Mouse (Mus musculus): Measurements from ENCODE around the gene Abhd14b.

Gene Abhd14b

DNA sequence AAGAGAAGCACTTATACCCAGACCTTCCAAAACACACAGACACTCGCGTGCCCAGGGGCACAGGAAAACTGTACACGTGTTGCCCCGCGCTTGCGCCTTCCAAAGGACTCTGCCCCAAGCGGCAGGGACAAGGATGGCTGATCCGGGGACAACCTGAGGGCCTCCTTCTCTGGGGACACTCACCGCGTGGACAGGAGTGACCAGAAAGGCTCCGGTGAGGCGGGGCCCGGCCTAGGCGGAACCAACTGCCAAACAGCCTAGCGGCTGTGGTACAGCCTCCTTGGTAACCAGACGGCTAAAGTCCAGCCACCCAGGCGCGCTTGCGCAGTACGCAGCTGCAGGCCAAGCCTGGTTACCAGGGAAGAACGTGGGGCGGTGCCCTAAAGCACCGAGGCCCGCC, at the start of gene Abhd14b, which contains the start of gene Abhd14a:
Gene Abhd14b, plus strand, starts transcription at position 112 of the 400 bp plus-strand sequence.
Gene Abhd14a, minus strand, starts transcription at position 331 of the 400 bp plus-strand sequence.
- peak; percentile 65 to 80 for DNase-seq (ENCODE audit: low spot score in 2 of 2)

DNA sequence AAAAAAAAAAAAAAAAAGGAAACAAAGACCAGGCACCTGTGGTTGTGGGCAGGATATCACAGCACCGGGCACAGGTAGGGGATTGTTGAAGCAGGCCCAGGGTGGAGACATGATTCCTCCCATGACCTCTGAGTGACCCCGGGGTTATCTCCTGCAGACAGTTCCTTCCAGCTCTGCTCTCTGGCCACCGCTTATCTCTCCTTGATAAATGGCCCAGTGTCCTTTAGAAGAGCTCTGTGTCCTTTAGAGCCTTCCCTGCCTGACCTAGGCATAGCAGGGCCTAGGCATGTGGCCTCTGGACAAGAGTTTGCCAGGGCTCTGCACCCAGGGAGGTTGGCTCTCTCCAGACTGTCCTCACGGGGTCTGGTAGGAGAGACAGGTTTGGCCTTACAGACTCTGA, 49.5 kb upstream of the Abhd14b start:
- DNase-seq (ENCODE audit: low spot score in 2 of 2) = peak in 1 of 2 experiments; percentile 47

DNA sequence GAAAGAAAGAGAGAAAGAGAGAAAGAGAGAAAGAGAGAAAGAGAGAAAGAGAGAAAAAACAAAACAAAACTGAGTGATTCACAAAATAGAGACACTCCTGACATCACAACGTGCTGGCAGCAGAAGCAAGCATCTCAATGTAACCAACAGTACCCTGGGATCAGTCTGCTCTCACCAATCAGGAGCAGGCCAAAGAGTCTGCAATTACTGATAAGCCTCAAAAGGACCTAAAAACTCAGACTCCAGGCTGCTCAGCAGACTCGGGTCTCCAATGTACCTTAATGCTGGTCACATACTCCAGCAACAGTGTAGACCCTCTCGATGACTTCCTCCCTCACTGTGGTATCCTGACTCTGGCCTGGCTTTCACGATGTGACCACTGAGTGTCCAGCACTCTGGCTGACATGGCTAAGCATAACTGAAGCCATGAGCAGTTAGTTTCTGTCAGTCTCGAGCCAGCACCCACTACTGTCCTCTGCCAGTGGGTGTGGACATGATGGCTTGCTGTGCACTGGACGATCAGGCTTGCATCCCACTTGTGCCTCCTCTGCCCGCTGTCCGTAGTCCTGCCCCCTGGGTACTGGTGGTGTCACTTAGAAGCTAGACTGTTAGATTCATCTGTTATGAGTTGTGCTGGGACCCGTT, 48.5 kb upstream of the Abhd14b start:
- DNase-seq (ENCODE audit: low spot score in 2 of 2) = peak; percentile 65 to 68

DNA sequence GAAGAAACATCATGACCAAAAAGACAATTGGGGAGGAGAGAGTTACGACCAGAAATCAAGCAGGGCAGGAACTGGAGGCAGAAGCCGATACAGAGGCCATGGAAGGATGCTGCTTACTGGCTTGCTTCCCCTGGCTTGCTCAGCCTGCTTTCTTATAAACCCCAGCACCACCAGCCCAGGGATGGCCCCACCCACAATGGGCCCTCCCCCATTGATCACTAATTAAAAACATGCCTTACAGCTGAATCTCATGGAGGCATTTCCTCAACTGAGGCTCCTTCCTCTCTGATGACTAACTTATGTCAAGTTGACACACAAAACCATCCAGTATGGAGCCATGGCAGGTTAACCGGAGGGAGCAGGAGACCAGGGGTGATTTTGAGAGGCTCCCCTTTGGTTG, 47.5 kb upstream of the Abhd14b start:
- no peak for DNase-seq (ENCODE audit: low spot score in 2 of 2)

DNA sequence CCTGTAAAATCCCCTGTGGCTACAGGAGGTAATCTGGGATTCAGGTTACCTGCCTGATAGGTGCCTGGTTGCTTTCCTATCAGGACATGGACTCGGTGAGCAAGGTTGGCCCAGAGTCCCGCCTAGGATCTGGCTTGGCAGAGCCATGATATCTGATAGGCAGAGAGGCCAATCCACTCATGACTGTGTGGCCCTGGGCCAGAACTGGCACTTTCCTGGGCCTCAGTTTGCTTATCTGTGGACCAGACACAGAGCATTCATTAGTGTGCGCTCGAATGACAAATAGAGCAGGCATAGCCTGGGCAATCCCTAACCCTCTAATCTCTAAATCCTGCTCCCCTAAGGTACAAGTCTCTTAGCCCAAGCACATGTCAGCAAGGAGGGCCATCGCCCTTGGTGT, 45.1 kb upstream of the Abhd14b start:
- peak in 1 of 2 experiments; percentile 50 for DNase-seq (ENCODE audit: low spot score in 2 of 2)

DNA sequence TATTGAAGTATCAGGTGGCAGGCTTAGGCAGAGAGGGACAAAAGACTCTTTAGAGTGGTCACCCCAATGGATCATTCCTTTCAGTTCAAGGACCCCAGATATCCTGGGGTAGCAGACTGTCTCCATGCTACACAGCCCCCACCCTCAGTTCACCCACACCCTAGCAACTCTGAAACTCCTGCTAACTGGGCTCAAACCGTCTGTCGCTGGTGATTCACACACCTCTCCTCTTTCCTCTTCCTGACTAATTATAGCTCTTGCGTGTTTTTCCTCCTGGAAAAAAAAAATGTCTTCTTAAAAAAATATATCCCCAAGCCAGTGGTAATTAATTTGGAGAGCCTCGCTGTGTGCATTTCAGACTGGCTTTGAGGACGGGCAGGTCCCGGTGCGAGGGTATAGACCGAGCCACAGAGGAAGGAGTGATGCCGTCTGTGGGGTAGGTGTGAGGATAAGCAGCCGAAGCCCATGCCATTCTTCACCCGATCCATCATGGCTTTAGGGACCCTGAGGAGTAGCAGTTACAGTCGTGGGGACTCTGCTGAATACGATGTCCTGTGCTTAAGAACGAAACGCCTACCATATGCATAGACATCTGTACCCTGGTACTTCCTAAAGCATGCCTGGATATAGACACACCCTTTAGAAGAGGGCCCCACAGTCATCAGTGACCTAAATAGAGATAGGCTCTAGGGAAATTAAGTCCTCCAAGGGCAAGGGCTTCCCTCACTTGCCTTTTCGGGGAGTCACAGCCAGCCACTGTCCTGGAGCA, 44.5 kb upstream of the Abhd14b start:
- DNase-seq (ENCODE audit: low spot score in 2 of 2) = no peak

DNA sequence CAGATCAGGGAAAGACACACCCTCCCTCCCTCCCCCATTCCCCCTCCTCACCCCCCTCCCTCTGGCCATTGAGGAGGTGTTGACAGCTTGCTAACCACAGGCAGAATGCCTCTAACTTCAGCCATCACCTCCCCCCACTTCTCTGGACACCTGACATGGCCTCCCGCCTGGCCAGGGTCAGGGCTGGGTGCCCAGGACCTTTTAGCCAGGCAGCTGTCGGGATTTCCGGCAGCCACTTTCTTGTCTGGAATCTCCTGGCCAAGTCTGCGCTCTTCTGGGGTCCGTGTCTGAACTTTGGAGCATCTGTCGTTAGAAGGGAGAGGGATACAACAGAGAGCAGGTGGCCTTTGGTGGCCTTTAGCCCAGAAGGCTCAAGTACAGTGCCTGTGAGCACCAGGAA, 42.0 kb upstream of the Abhd14b start:
- no peak for DNase-seq (ENCODE audit: low spot score in 2 of 2)

DNA sequence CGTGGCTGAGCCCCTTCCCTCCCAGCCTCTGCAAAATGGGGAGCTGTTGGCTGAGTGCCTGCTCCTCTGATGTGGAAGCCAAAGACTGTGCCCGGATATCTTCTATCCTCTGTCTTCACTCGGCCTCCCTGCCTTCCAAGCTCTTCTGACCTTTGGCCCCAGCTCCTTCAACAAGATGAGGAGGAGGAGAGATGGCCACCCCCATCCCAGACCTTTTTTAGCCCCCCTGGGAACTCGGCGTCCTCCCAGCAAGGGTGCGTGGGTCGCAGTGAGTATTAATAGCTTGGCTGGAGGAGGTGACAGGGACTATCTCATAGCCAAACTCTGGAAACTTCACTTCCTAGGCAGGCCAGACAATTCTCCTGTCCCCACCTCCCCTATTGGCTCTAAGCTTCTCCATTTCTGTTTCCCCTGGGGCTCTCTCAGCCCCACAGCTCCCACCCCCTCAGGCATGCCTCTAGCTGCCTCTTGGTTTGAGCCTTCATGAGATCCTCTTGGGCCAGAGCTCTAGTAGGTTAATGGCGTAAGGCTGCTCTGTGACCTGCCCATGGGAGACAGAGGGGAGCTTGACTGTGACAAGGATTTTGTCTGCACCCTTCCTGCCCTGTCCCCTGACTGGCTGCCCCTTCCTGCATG, 40.7 kb upstream of the Abhd14b start:
- no peak for DNase-seq (ENCODE audit: low spot score in 2 of 2)

DNA sequence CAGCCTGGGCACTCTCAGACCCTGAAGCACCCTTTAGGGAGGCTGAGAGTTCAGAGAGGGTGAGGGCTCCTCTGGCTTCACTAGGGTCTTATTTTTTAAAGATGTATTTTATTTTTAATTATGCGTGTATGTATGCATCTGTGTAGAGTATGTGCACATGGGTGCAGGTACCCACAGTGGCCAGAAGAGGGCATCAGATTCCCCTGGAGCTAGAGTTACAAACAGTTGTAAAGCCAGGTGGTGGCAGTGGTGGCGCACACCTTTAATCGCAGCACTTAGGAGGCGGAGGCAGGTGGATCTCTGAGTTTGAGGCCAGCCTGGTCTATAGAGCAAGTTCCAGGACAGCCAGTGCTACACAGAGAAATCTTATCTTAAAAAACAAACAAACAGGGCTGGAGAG, 38.2 kb upstream of the Abhd14b start:
- no peak for DNase-seq (ENCODE audit: low spot score in 2 of 2)

DNA sequence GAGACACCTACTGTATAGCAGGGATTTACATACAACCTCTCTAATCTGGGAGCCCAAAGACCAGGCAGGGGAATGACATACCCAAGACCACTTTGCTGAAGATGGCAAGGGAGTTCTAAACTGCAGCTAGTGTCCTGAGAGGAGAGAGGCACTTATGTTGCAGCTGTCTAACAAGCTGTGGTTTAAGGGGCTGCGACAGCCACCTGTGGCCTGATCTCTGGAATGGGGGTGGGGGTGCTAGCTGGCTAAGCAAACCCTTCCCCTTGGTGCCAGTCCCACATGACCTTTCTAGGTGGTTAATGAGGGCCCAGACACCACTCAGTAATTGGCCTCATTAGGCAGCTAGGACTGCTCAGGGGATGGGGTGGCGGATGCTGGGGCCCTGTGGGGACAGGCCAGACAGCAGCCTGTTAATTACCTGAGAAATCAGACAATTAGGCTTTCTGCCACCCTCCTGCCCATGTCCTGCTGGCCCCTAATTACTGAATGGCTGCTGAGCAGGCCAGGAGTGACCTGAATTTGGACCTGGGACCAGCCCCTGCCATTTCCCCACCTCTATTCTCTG, 37.1 kb upstream of the Abhd14b start:
- DNase-seq (ENCODE audit: low spot score in 2 of 2) = no peak

DNA sequence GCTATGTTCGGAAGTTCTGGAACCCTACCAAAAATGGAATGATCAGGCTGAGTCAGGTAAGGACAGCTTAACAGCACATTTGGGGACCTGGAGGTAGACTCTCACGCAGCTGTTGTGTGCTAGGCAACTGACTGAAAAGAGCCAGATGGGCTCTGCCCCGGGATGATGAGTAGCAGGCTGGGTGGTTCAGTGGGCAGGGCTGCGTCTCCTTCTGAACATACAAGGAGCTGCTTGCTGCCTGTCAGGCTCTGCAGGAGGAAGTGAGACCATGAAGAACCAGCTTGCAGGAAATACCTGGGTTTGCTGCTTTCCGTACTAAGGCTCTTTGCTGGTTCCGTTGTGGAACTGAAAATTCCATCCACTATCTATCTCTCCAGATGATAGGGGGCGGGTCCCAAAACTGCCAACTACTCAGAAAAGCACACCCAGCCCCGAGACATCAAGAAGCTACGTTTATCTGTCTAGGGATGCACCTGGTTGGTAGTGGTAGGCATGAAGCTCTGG, 36.1 kb upstream of the Abhd14b start:
- peak in 1 of 2 experiments; percentile 60 for DNase-seq (ENCODE audit: low spot score in 2 of 2)

DNA sequence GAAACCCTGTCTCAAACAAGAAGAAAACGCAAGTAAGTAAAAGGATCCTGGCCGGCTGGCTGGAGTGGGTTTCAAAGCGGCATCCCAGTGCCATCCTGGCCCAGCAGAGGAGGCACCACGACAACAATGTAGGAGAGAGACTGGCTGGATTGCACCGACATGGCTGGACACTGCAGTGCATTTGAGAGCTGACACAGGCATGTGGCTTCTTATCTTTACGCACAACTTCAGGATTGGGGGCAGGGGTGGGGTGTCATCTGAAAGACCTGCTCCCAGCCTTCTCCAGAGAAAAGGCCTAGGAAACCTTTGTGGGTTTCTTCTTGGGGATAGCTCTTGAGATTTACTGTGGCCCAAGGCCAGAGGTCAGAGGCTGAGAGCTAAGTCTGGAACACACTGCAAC, 35.5 kb upstream of the Abhd14b start:
- DNase-seq (ENCODE audit: low spot score in 2 of 2) = no peak

DNA sequence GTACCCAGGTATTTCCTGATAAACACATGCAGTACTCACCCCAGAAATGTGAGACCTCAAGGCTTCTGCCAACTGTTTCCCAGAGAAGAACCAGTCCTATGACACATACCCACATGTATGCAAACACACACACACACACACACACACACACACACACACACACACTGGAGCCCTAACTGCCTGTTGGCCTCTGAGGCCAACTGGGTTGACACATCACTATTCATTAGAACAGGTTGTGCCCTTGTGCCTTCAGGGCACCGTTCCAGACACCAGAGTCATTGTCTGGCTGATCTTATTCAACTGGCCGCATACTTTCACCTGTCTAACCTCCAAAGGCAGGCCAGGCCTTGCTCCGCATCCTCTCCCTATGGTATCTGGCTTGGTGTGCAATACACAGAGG, 35.0 kb upstream of the Abhd14b start:
- DNase-seq (ENCODE audit: low spot score in 2 of 2) = no peak

DNA sequence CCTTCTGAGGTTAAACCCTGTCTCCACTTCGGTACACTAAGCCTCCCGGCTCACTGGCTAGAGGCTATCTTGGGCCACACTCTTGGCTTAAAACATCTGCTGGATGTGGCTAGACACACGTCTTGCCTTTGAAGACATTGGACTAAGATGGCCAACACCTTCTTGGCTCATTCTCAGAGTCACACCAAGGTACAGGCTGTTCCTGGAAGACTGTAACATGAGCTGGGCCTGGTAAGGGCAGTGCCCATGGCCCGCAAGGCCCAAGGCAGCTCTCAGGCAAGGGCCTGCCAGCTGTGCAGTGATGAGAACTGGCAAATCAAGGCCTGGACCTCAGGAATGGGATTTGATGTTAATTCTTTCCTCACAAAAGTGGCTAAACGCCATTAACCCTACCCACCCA, 33.7 kb upstream of the Abhd14b start:
- DNase-seq (ENCODE audit: low spot score in 2 of 2) = no peak

DNA sequence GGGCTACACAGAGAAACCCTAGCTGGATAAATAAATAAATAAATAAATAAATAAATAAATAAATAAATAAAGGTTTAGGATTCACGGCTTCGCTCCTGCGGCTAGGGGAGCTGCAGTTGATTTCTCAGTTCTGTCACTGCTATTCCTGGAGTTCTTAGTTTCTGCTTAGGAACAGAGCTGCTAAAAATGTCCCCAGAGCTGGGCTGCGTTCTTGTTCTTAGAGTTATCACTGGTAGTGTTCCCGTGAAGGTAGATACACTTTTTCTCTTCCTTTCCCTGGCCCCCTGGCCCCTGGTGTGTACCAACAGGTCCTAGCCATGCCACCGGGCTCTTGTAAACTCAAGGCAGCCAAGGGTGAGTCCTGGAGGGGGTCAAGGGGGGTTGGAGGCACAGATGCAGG, 30.4 kb upstream of the Abhd14b start:
- DNase-seq (ENCODE audit: low spot score in 2 of 2) = no peak

DNA sequence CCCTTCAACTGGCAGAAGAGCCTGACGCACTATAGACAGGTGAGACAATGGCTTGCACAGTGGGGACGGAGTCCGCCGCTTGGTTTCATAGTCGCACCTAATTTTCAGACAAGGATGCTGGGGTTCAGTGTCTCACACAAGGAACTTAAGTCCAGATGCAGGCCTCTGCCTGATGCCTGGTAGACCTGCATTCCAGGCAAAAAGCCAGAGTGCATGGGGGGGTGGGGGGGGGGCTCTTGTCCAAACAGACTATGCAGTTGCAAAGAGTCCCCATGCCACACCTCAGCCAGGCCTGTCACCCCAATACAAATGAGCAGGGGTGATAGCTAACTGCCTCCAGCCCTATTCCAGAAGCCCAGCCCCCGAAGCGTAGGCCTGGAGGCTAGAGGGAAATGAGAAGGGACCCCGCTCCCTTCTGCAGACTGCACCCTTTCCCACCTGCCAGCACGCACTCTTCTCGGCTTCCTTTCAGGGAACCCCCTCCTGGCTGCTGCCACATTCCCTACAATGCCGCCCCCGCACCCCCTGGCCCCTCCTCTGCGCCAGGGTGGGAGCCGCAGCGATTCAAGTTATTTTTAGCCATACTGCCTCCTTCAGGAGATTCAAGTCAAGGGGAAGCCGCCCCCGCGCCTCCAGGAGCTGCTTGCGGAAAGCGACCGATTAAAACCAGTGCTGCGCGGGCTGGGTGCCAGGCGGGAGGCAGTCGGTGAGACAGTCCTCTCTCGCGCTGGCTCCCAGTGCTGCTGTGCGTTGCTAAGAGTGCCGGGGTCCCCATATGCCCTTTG, 29.2 kb upstream of the Abhd14b start:
- DNase-seq (ENCODE audit: low spot score in 2 of 2) = peak in 1 of 2 experiments; percentile 52

DNA sequence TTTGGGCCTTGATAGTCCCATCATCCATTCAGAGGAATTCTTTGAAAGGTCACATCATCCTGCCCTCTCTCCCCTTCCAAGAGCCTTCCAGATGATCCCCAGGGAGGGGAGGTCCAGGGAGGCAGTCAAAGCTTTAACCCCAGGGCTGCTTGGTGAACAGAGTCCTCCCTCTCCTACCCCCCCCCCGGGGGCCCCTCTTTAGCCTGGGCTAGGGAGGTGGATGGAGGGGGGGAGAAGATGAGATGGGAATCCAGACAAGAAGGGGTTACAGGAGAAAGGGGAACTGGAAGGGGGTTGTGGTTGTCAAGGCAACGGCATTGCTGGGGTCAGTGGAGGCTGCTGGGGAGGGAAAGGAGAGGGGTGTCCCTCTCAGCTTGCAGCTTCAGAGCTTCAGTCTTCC, 26.7 kb upstream of the Abhd14b start:
- DNase-seq (ENCODE audit: low spot score in 2 of 2) = no peak

DNA sequence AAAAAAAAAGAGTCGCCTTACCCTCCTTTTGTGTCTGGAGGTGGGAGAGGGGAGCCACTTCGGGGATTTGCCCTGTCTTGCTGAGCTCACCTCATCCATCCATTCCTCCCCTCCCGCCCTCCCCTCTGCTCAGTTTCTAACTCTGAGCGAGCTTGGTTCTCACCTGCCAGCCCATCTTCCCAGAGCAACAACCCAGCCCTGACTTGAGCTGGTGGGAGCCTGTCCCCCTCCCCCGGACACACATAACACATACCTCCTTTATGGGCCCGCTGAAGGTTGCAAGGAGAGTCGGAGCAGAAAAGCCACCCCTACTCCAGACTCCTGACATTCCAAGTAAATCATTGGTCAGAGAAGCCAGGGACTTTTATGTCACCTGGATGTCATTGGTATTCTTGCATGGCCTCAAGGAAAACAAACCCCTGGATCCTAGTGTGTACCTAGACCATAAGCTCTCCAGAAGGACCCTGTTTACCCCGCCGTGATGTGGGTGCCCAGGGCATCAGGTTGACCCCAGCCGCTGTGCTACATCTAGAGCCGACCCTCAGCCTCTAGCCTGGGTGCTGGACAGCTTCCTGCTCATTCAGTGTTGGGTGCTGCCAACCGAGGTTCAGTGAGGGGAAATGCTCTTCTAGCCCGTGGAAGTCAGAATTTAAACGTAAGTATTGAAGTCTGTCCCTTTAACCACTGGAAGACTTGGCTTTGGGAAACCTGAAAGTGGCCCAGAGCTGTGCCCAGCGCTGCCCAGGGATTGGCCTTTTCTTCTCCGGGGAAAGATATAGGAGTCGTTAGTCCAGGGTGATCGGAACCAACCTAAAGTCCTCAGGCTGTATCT, 26.0 kb upstream of the Abhd14b start:
- no peak for DNase-seq (ENCODE audit: low spot score in 2 of 2)

DNA sequence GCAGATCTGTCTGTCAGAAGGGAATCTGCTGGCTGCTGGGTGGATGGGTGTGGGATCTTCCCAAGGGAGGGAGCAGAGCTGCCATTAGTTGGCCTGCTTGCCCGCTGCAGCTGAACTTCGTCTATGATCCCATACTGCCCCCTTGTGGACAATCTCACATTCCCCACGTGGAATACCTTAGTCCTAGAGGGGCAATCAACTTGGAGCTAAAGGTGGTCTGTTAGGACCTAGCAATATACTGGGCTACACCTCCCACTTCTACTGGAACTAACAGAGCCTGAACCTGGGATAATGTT, 25.4 kb upstream of the Abhd14b start:
- peak; percentile 69 to 85 for DNase-seq (ENCODE audit: low spot score in 2 of 2)

DNA sequence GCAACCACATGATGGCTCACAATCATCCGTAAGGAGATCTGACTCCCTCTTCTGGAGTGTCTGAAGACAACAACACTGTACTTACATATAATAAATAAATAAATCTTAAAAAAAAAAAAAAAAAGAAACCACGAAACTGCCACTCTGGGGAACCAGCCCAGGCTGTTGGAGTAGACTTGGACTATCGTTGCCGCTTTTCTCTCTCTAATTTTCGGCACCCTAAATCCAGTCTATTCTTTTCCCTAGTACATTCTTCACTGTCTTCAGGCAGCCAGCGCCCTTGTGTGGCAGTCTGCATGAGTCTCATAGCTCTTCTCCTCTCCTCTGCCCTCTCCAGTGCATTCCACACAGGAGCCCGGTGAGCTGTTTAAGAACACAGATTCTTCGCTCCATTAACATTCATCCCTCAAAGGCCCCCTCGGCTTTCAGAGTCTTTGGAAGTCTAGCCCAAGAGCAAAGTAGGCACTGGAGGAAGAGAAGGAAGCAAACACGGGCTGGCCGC, 18.5 kb upstream of the Abhd14b start:
- DNase-seq (ENCODE audit: low spot score in 2 of 2) = no peak
